Mouse (Mus musculus) left cerebral cortex, adult 8-10 months (tissue): ENCODE data around the gene Sytl3. TPM values are rescaled to one million over a fixed set of nuclear protein-coding genes. Genes with fewer than 3 reads are reported as not detected.

ENCODE experiments used
- DNase-seq, 2 experiments: peaks; one replicate each; pipeline ENCODE4 v3.0.0; 2022; ENCODE audit warnings: low spot score in 2 of 2
- total RNA-seq, 4 experiments: library from RNA; stranded (reverse); gene quantifications; 2 replicates each; pipeline ENCODE4 v1.2.4; 2022

The Sytl3 gene
- total RNA-seq, 4 experiments from 2014 or later: 0.19 to 1.1 (median 0.30) TPM; not detected in 1

GRCm38 (mm10) chr17:6751221-6751859 is 92.4 kb downstream of the Sytl3 start:
- DNase-seq: no peak

- DNase-seq: no peak
Measured at GRCm38 (mm10) chr17:6752375-6752774, 93.5 kb downstream of the Sytl3 start.

GRCm38 (mm10) chr17:6755176-6755575 is 96.3 kb downstream of the Sytl3 start:
- DNase-seq: no peak

- DNase-seq: no peak
Measured at GRCm38 (mm10) chr17:6755873-6756272, 97.0 kb downstream of the Sytl3 start.

- DNase-seq: no peak
Measured at GRCm38 (mm10) chr17:6757902-6758301, 99.0 kb downstream of the Sytl3 start.

- no peak for DNase-seq
Measured at GRCm38 (mm10) chr17:6758845-6759244, 100.0 kb downstream of the Sytl3 start.

- no peak for DNase-seq
Measured at GRCm38 (mm10) chr17:6759717-6760292, 100.9 kb downstream of the Sytl3 start.

- DNase-seq: no peak
Measured at GRCm38 (mm10) chr17:6763513-6764226, 104.8 kb downstream of the Sytl3 start.

GRCm38 (mm10) chr17:6764227-6764593 is 105.3 kb downstream of the Sytl3 start:
- DNase-seq: no peak

- no peak for DNase-seq
Measured at GRCm38 (mm10) chr17:6764730-6765129, 105.8 kb downstream of the Sytl3 start.

GRCm38 (mm10) chr17:6765886-6766285 is 107.0 kb downstream of the Sytl3 start:
- no peak for DNase-seq

- DNase-seq: no peak
Measured at GRCm38 (mm10) chr17:6766823-6767222, 107.9 kb downstream of the Sytl3 start.

GRCm38 (mm10) chr17:6767771-6768170 is 108.9 kb downstream of the Sytl3 start:
- no peak for DNase-seq

- no peak for DNase-seq
Measured at GRCm38 (mm10) chr17:6768301-6768788, 109.5 kb downstream of the Sytl3 start.

- DNase-seq: no peak
Measured at GRCm38 (mm10) chr17:6769602-6770001, 110.7 kb downstream of the Sytl3 start.

- DNase-seq: no peak
Measured at GRCm38 (mm10) chr17:6771661-6772489, 113.0 kb downstream of the Sytl3 start.

GRCm38 (mm10) chr17:6772490-6772773 is 113.5 kb downstream of the Sytl3 start:
- DNase-seq: no peak

- no peak for DNase-seq
Measured at GRCm38 (mm10) chr17:6773249-6773966, 114.5 kb downstream of the Sytl3 start.

- DNase-seq: no peak
Measured at GRCm38 (mm10) chr17:6775221-6775620, 116.3 kb downstream of the Sytl3 start.

- no peak for DNase-seq
Measured at GRCm38 (mm10) chr17:6775671-6776070, 116.8 kb downstream of the Sytl3 start.

GRCm38 (mm10) chr17:6776123-6776522 is 117.2 kb downstream of the Sytl3 start:
- no peak for DNase-seq
